In the genomic region with DNA sequence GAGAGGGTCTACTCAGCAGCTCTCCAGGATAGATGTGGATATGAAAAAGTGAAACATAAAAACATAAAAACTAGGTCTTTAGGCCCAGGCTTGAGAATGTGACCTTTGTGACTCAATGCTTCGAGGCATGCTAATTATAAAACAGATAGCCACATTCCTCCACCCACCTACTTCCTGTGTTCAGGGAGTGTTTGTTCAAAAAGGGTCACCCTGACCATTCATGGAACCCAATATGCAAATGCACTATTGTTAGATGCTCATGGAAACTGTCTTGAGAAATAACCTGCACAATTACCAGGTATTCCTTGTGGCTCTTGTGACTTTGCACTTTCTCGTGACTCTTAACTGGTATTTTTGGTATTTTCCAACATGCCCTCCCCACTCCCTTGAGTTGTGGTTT, we compare ENCODE assay signal across 26 mouse cellular contexts.
"Had no signal": no experiment of that assay in that cellular context is flagged by ENCODE, and none has a peak within 500 bp of the region (broad histone marks: within the 10 kb centered on the region; RNA-seq: fewer than 3 reads in every experiment).

No protein-coding gene starts in this region.

- H3K4me2 ChIP-seq: heart, embryonic 12.5 days; hindbrain, embryonic 12.5 days; hindbrain, embryonic 14.5 days; intestine, embryonic 15.5 days; limb, embryonic 12.5 days; limb, embryonic 15.5 days; liver, embryonic 13.5 days; liver, embryonic 15.5 days had no signal

- H3K4me3 ChIP-seq: gastrocnemius, adult 2 months; heart, adult 2 months; heart, embryonic 12.5 days; hindbrain, embryonic 10.5 days; hindbrain, embryonic 12.5 days; intestine, embryonic 15.5 days; limb, embryonic 12.5 days; limb, embryonic 15.5 days; liver, embryonic 13.5 days; liver, embryonic 15.5 days had no signal

- H3K27ac ChIP-seq: gastrocnemius, adult 2 months; heart, adult 2 months; hindbrain, embryonic 10.5 days; hindbrain, embryonic 12.5 days; hindbrain, embryonic 14.5 days; intestine, embryonic 15.5 days; limb, embryonic 12.5 days; limb, embryonic 15.5 days; liver, embryonic 13.5 days; liver, embryonic 15.5 days had no signal

- H3K4me1 ChIP-seq: heart, embryonic 12.5 days; hindbrain, embryonic 10.5 days; hindbrain, embryonic 12.5 days; intestine, embryonic 15.5 days; limb, embryonic 12.5 days; limb, embryonic 15.5 days; liver, embryonic 13.5 days; liver, embryonic 15.5 days had no signal

- H3K9ac ChIP-seq: heart, embryonic 12.5 days; hindbrain, embryonic 12.5 days; hindbrain, embryonic 14.5 days; intestine, embryonic 15.5 days; limb, embryonic 12.5 days; limb, embryonic 15.5 days; liver, embryonic 13.5 days; liver, embryonic 15.5 days; liver, postnatal 0 days had no signal

- ATAC-seq: hindbrain, embryonic 16.5 days; inflammation-experienced regulatory T-cells, adult 6 months; intestine, embryonic 15.5 days; intestine, postnatal 0 days; liver, postnatal 0 days had no signal

- H3K9me3 ChIP-seq: hindbrain, embryonic 10.5 days; hindbrain, embryonic 12.5 days; intestine, embryonic 15.5 days; limb, embryonic 12.5 days; limb, embryonic 15.5 days; liver, embryonic 13.5 days; liver, embryonic 15.5 days had no signal

- H3K36me3 ChIP-seq: heart, embryonic 12.5 days; hindbrain, embryonic 10.5 days; hindbrain, embryonic 12.5 days; intestine, embryonic 15.5 days; limb, embryonic 12.5 days; limb, embryonic 15.5 days; liver, embryonic 13.5 days; liver, embryonic 15.5 days had no signal

- H3K27me3 ChIP-seq: heart, embryonic 12.5 days; hindbrain, embryonic 12.5 days; intestine, embryonic 15.5 days; limb, embryonic 12.5 days; limb, embryonic 15.5 days; liver, embryonic 13.5 days; liver, embryonic 15.5 days had no signal

- DNase-seq: gastrocnemius, adult 2 months; gastrocnemius, postnatal 10 days; gastrocnemius, postnatal 25 days; heart, adult 2 months; heart, postnatal 10 days; heart, postnatal 4 days; kidney, adult 18-20 months; kidney, adult 8-10 months; kidney, postnatal 10 days; kidney, postnatal 36 days; layer of hippocampus, adult 9-11 months; layer of hippocampus, postnatal 36 days; left cerebral cortex, postnatal 4 days; liver, embryonic 13.5 days; liver, postnatal 0 days had no signal
